Mouse (Mus musculus) right cerebral cortex, adult 2 months (tissue): ENCODE data around the gene Mcf2l.

Experiments used
- DNase-seq, 2 experiments: peaks; one replicate each; pipeline ENCODE4 v3.0.0; 2021 to 2022; ENCODE audit warnings: low spot score in 2 of 2

Mcf2l gene

GRCm38 (mm10) chr8:12874194-12874791, 687 bp downstream of the Mcf2l start:
- peak in 1 of 2 experiments; percentile 31 for DNase-seq

DNA sequence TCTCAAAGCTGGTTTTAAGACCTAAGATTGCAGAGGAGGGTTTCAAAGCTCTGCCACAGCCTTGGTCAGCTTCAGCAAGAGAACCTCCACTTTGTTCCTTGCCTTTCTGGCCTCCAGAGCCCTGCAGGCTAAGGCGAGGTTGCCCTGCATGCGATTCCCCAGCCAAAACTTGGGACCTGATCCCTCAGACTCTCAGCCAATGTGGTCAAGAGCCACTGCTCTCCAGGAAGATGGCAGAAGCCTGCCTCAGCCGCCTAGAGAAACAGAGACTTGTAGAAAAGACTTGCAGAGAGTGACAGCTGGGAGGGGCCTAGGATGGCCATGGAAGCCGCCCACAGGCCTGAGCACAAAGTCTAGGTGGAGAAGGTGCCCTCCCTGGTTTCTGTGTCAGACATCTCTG, 1.4 kb downstream of the Mcf2l start:
- no peak for DNase-seq

- no peak for DNase-seq
Measured at GRCm38 (mm10) chr8:12877126-12877525, 3.5 kb downstream of the Mcf2l start.

GRCm38 (mm10) chr8:12880163-12880562, 6.6 kb downstream of the Mcf2l start:
- no peak for DNase-seq

DNA sequence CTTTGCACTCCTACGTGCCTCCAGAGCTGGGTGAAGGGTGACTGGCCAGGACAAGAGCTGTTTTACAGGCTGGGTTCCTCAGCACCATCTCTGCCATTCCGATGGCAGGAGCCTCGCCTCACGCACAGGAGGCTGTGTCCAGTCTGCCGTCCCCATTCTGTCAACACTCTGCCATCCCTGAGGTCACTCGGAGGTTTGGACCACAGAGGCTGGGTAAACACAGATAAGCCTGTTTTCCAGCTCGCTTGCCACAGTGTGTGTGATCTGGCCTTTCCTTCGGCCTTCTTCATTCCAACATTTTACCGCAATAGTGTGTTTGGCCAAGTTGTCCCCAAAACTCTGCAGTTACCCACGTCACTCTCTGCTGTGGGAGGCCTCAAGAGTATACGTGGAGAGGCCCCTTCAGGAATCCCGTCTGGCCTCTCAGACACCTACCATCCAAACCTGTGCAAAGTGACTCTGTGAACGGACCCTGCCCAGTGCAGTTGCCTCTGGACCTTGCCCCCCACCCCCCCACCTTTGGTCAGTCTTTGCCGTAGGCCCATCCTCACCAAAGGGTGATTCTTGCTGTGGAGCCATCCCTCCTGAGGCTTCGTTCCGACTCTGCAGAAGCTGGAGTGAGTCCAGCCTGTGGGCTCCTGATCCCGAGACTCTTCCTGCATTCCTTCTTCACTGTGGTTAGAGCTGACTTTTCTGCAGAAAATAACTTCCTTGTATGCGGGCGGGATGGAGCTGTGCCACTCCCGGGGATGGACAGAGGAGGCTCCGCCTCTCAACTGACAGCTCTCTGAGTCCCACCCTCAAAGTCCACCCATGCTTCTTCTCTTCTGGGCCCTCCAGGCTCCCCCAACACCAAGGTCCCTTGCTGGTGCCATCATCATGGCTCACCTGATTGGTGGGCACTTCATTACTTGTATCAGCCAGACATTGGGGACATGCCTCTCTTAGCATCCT, 9.7 kb downstream of the Mcf2l start:
- no peak for DNase-seq

DNA sequence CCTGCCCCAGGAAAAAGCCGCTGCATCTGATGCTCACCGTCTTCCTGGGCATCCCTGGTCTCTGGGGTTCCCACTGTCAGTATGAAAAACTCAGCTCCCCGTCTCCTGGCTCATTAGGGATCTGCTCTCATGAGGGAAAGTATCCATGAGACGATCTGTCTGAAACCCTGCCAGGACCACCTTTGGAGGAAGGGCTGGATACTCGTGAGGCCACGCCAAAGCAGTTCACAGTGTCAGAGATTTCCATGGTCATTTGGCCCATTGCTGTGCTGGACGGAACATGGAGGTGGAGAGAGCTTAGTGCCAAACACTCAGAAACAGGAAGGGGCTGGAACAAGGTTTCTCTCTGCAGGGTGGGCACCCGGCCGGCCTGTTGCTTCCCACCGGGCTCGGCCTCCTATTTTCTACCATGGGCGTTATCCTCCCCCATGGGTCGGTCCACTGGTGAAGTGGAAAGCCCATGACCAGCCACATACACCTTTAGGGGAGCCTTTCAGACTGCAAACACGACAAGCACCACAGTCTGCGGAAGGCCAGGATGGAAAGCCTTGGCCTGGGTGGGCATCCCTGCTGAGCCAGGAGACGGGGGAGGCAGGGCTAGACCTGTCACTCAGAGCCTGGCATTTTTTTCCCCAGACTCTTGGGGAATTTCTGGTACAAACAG, 14.3 kb downstream of the Mcf2l start:
- no peak for DNase-seq

DNA sequence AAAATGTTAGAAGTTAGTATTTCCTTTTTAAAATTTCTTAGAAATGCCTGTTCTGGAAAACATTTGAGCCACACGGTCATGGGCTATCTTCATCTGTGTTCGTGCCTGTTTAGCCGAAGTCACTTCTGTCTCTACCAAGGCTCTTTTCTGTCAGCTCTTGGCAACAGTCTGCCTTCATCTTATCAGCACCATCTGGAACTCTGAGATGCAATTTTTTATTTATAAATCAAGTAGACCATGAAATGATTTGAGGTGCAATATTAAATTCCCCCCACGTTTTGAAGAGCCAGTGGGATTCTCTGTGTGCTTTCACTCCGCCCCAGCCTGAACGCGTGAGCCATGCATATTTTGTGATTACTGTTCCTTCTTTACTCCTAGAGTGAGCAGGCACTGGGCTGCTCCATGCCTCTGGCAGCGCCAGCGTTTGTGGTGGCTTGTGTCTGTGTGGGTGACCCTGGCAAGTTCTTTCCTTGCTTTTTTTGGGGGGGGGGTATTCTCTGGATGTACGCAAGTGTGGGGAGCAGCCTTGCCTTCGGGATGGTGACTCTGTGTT, 15.5 kb downstream of the Mcf2l start:
- peak; percentile 15 to 20 for DNase-seq

DNA sequence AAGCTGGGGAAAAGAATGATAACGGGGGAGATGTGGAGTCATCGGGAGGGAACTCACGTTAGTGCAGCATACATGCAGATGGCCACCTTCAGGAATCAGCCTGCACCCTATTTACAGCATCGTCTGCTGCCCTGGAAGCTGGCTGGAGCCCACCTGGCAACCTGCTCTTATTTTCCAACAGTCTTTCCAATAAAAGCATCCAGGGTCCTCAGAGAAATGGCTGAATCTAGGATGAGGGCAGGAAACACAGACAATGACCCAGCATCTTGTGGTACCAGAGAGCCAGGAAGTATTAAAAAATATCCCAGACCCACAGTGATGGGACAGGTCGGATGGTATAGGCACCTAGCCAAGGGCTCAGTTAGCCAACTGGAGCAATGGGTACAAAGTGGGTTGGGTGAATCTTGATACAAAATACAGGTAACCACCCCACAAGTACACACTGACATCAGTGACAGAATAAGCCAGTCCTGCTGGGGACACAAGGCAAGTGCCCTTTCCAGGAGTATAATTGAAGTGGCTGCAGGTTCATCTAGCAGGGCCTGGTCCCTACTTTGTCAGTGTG, 19.4 kb downstream of the Mcf2l start:
- DNase-seq: no peak

DNA sequence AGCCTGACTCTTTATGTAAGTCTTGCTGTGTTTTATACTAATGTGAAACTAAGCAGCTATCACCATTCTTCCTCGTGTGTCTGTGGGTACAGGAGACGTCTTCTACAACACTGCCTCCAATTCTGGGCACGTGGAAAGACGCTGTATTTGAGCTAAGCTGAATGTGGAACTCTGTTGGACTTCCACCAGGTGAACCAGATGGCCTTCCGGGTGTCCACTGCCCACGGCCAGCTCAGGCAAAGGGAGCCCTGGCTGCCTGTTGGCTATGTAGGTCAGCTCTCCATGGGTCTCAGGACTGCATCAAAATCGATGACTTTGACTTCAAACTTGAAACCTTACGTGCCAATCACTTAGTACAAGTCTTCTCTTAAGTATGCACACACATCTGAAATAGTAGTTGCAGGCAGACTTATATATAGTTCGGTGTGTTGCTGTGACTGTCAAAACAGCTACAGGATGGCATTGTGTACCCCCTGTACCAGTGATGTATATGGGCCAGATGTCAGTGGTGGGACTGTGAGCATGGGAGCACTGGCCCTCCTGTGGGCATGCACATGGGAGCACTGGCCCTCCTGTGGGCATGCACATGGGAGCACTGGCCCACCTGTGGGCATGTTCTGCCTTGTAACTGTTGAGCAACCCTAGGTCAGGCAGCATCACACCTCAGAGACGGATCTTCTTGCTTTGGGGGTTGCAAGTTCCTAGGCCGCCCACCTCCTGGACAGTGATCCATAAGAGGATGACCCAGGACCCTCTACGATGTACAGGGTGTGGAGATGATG, 20.4 kb downstream of the Mcf2l start:
- no peak for DNase-seq

- no peak for DNase-seq
Measured at GRCm38 (mm10) chr8:12894783-12895534, 21.4 kb downstream of the Mcf2l start.

DNA sequence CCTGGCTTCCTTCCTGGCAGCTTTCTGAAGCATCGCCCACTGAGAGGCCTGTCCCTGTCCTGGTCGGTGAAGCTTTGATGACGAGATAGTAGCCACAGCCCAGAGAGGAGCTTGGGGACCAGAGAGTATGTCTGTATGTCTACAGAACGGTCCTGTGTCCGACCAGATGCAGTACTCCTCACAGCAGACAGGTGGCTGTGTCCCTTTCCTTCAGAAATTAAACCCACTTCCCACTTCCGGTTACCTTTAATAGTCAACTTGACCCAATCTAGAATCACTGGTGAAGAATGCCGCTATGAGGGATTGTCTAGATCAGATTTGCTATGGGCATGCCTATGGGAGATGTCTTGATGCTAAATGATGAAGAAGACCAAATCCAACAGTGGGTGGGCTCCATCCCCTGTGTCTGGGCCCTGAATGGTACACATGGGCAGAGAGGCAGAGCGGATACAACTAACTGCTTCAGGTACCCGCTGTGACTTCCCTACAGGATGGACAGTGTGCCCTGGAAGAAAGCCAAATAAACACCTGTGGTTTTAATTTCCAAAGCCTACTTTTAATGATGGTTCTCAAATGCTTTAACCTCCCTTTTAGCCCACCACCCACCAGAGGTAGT, 22.0 kb downstream of the Mcf2l start:
- no peak for DNase-seq

- peak; percentile 70 to 76 for DNase-seq
Measured at GRCm38 (mm10) chr8:12896494-12897373, 23.1 kb downstream of the Mcf2l start.

DNA sequence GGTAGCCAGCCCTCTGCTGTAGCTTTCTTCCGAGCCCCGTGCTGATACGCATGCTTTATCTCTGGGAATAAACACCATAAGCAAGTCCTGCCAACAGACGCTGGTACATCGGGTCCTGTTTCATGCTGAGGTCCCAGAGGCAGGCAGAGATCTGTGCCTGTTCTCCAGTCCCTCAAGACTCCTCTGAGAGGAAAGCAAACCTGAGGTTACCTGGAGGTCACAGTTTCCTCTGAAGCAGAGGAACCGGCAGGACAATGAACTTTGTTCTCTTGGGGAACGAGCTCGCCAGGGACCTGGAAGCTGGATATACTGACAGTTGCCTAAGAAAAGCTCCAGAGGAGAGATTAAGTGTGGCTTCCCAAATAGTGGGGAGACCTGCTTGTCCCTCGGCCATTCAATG, 24.2 kb downstream of the Mcf2l start:
- DNase-seq: no peak

DNA sequence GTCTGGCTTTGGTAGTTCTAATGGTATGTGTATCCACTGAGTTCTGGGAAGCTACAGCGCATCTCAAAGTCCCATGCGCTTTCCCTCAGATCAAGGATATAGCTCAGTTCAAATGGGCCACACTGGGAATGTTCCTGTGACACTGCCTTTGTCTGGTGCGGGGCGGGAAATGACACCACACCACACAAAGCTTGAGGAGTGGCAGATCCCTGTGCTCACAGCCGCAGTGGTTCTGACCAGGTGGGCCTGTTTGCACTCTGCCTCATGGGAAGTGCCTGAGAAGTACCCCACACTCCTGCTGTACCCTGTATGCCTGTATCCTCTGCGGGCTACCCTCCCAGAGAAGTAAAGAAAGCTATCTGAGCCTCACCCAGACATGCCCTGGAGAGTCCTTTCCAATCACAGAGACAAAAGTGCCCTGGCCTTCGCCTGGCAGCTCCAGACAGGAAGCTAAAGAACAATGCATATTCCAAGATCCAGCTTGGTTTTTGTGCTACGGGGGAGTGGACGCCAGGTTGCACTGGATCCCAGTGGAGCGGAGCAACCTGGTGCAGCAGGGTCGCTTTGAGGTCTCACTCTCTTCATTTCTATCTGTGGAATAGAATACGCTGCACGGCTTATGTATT, 30.3 kb downstream of the Mcf2l start:
- no peak for DNase-seq

DNA sequence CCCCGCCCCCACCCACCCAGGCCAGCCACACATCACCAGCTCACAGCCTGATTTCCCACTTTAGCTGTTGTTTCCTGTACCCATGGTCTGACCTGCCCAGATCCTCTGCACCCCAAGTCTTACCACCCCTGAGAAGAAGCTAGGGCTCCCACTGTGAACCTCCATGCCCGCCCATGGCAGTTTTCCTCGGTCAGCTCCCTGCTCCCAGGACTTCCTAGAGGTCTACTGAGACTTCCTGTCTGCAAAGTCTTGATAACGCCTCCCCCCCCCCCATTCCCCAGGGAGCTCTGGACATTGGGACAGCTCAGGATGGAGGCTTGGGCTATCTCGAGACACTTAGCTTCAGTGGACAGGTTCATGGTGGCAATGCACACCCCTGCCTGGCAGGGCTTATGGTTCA, 31.5 kb downstream of the Mcf2l start:
- DNase-seq: no peak

DNA sequence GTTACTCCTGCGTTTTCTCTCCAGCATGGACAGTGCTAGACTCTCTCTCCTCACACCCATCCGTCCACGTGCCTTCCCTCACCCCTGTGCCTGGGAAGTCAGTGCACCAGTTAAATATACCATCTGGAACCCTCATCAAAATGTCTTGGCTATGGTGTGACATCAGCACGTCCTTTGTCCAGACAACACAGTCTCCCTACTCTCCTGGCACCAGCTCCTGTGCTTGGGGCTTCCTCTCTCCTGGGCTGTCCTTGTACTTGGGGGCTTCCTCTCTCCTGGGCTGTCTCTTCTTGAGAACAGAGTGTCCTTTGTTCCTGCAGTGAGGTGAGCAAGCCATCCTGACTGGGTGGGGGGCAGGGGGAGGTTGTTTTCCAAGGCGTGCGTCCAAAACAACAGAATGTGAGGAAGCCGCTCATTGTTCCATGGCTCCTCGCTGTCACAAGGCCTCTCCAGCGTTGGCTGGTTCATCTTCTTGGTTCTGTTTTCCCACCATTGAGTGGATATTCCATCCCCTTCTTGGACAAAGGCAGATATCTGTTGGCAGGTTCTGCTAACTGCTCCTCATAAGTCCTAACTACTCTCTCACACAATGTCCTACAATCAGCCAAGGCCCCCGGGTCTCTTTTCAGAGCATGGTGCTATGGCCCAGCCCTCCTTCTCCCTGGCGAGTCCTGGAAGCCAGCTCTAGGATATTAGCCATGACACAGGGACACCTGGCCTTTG, 32.2 kb downstream of the Mcf2l start:
- DNase-seq: no peak

DNA sequence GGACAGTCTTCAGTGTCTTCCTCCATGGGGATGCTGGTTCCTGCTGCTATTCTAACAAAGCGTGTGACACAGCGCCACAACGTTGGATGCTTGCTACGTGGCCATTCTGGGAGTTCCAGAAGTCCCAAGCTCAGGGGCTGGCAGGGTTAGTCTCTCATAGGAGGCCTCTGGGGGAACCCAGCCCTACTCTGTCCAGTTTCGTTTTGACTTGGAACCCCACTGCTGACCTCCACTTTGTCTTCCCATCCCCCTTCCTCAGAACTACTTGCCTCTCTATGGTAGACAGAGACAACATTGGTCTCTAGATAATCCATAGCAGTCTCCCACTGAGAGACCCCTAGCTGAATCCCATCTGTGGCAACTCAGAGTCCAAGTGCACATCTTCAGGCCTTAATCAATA, 33.0 kb downstream of the Mcf2l start:
- DNase-seq: no peak

DNA sequence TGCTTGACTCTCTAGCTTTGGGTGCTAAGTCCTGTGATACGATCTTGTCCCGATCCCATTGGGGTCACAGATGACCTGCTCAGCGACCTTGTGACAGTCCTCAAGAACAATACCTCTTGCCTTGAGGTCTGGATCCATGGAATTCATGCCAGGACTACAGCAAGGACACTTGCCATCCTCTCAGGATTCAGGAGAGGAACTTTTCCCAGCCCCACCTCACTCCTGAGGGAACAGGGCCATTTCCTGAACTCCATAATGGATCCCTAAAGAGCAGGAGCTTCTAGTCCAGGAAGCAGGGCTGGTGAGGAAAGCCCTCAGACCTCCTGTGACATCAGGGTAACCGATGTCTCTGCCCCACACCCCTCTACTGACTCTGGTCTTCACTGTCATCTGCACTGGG, 34.1 kb downstream of the Mcf2l start:
- no peak for DNase-seq
